Mouse (Mus musculus) midbrain, embryonic 16.5 days (tissue): ENCODE measurements around the gene Atg2a. TPM values are rescaled to one million over a fixed set of nuclear protein-coding genes. Genes with fewer than 3 reads are reported as not detected.

Source experiments
- ATAC-seq: fragments of 200-750 bp; cut with Nextera tagmentation; 2 replicates; pipeline ENCODE4 v1.8.0; 2017; ENCODE audit warnings: moderate TSS enrichment
- H3K27ac ChIP-seq: fragments of 300-500 bp; sonication (generic); 2 replicates; pipeline ENCODE4 v1.5.1; 2014; ENCODE audit warnings: mild to moderate bottlenecking, low read length, mixed read lengths
- H3K27me3 ChIP-seq: fragments of 300-500 bp; sonication (generic); 2 replicates; pipeline ENCODE4 v1.6.1; 2014; ENCODE audit warnings: low read depth, low read length, mixed read lengths; ENCODE audit not compliant: control insufficient read depth, insufficient read depth
- H3K36me3 ChIP-seq: fragments of 300-500 bp; sonication (generic); 2 replicates; pipeline ENCODE4 v1.6.1; 2014; ENCODE audit warnings: mild to moderate bottlenecking, low read length, moderate library complexity, mixed read lengths; ENCODE audit not compliant: control insufficient read depth, insufficient read depth
- H3K4me1 ChIP-seq: fragments of 300-500 bp; sonication (generic); 2 replicates; pipeline ENCODE4 v1.6.1; 2014; ENCODE audit warnings: mild to moderate bottlenecking, low read length, mixed read lengths; ENCODE audit not compliant: control insufficient read depth, insufficient read depth
- H3K4me2 ChIP-seq: fragments of 300-500 bp; sonication (generic); 2 replicates; pipeline ENCODE4 v1.6.1; 2014; ENCODE audit warnings: mild to moderate bottlenecking, low read length, mixed read lengths
- H3K4me3 ChIP-seq: fragments of 300-500 bp; sonication (generic); 2 replicates; pipeline ENCODE4 v1.5.1; 2014; ENCODE audit warnings: low read depth, mild to moderate bottlenecking, low read length, moderate library complexity, mixed read lengths
- H3K9ac ChIP-seq: fragments of 300-500 bp; sonication (generic); 2 replicates; pipeline ENCODE4 v1.6.1; 2014; ENCODE audit warnings: low read depth, low read length, mixed read lengths
- H3K9me3 ChIP-seq: fragments of 300-500 bp; sonication (generic); replicated peaks from 2 replicates; pipeline ENCODE4 v1.6.1; 2014; ENCODE audit warnings: mild to moderate bottlenecking, low read length, mixed read lengths; ENCODE audit not compliant: control insufficient read depth, poor library complexity, severe bottlenecking
- WGBS: fragments of 180-500 bp; shearing (Covaris S2); extraction: QIAGEN DNeasy Blood & Tissue Kit; methylation state at CpG from one replicate; pipeline ENCODE4 v1.1.7; 2014; 5-methylcytosine and 5-hydroxymethylcytosine counted together
- polyA plus RNA-seq: library from polyadenylated mRNA; unstranded; fragments of >200 nt; fragmentation: Nextera tagmentation; extraction: Ambion mirVana; gene quantifications from 2 replicates; pipeline ENCODE4 v1.2.1, GENCODE M21; 2015

Gene Atg2a
- 12.9 and 15.5 TPM in 2 replicates for polyA plus RNA-seq

GRCm38 (mm10) chr19:6241274-6242107, at the start of gene Atg2a:
Gene Atg2a, plus strand, starts transcription at chr19:6241668.
- Histone ChIP-seq H3K4me3 (peak within 1 kb of the TSS; percentile 89), H3K4me1 (peaks cover 14% of the 10 kb centered on the region), H3K36me3 (peaks cover 4% of the 10 kb centered on the region), H3K27ac (peak within 1 kb of the TSS; percentile 76), H3K9me3 (no peaks in the 10 kb centered on the region), H3K27me3 (no peaks in the 10 kb centered on the region), H3K4me2 (peak within 1 kb of the TSS; percentile 98), H3K9ac (peak within 1 kb of the TSS; percentile 95)
- WGBS, result under 1% methylated on average over 55 of the region's 55 CpGs
- ATAC-seq, result peak; percentile 94

GRCm38 (mm10) chr19:6204265-6204664, 37.2 kb upstream of the Atg2a start:
- H3K9me3 ChIP-seq, result no peaks in the 10 kb centered on the region
- H3K4me2 ChIP-seq, result no peak overlapping the region
- WGBS, result 88% methylated on average over 2 of the region's 2 CpGs
- no peak overlapping the region for H3K27ac ChIP-seq
- H3K9ac ChIP-seq, result no peak overlapping the region
- ATAC-seq, result no peak
- H3K4me3 ChIP-seq, result no peak overlapping the region
- no peaks in the 10 kb centered on the region for H3K4me1 ChIP-seq
- H3K27me3 ChIP-seq, result no peaks in the 10 kb centered on the region
- H3K36me3 ChIP-seq, result no peaks in the 10 kb centered on the region

- no peaks in the 10 kb centered on the region for H3K36me3 ChIP-seq
- no peak overlapping the region for H3K9ac ChIP-seq
- no peak overlapping the region for H3K4me3 ChIP-seq
- no peak for ATAC-seq
- H3K27ac ChIP-seq, result no peak overlapping the region
- no peaks in the 10 kb centered on the region for H3K4me1 ChIP-seq
- 78% methylated on average over 5 of the region's 5 CpGs for WGBS
- no peak overlapping the region for H3K4me2 ChIP-seq
- H3K9me3 ChIP-seq, result no peaks in the 10 kb centered on the region
- H3K27me3 ChIP-seq, result no peaks in the 10 kb centered on the region
These were observed 34.8 kb upstream of the Atg2a start for GRCm38 (mm10) chr19:6206716-6207115.

GRCm38 (mm10) chr19:6216046-6216705, 25.3 kb upstream of the Atg2a start:
- WGBS, result 82% methylated on average over 6 of the region's 6 CpGs
- no peak overlapping the region for H3K4me3 ChIP-seq
- no peaks in the 10 kb centered on the region for H3K4me1 ChIP-seq
- H3K9ac ChIP-seq, result no peak overlapping the region
- H3K36me3 ChIP-seq, result no peaks in the 10 kb centered on the region
- no peak overlapping the region for H3K4me2 ChIP-seq
- H3K27ac ChIP-seq, result no peak overlapping the region
- ATAC-seq, result no peak
- no peaks in the 10 kb centered on the region for H3K9me3 ChIP-seq
- H3K27me3 ChIP-seq, result no peaks in the 10 kb centered on the region

GRCm38 (mm10) chr19:6218606-6219005, 22.9 kb upstream of the Atg2a start:
- H3K4me2 ChIP-seq, result no peak overlapping the region
- WGBS, result 63% methylated on average over 6 of the region's 6 CpGs
- no peaks in the 10 kb centered on the region for H3K36me3 ChIP-seq
- ATAC-seq, result no peak
- H3K9me3 ChIP-seq, result no peaks in the 10 kb centered on the region
- no peaks in the 10 kb centered on the region for H3K27me3 ChIP-seq
- no peak overlapping the region for H3K27ac ChIP-seq
- H3K4me1 ChIP-seq, result no peaks in the 10 kb centered on the region
- H3K4me3 ChIP-seq, result no peak overlapping the region
- no peak overlapping the region for H3K9ac ChIP-seq

- Histone ChIP-seq H3K27me3 (no peaks in the 10 kb centered on the region), H3K4me3 (no peak within 1 kb of the TSS), H3K9ac (no peak within 1 kb of the TSS), H3K27ac (no peak within 1 kb of the TSS), H3K4me1 (no peaks in the 10 kb centered on the region), H3K4me2 (no peak within 1 kb of the TSS), H3K9me3 (no peaks in the 10 kb centered on the region), H3K36me3 (peaks cover 18% of the 10 kb centered on the region)
- WGBS, result 34% methylated on average over 2 of the region's 2 CpGs
- no peak for ATAC-seq
These were observed 15.3 kb upstream of the Atg2a start, which contains the start of gene Gpha2 for GRCm38 (mm10) chr19:6226135-6226534. Gene Gpha2, plus strand, starts transcription at chr19:6226380.

GRCm38 (mm10) chr19:6226763-6227162, 14.7 kb upstream of the Atg2a start:
- Histone ChIP-seq H3K4me2 (no peak overlapping the region), H3K9me3 (no peaks in the 10 kb centered on the region), H3K27ac (no peak overlapping the region), H3K4me3 (no peak overlapping the region), H3K36me3 (peaks cover 18% of the 10 kb centered on the region), H3K4me1 (no peaks in the 10 kb centered on the region), H3K9ac (no peak overlapping the region), H3K27me3 (no peaks in the 10 kb centered on the region)
- 88% methylated on average over 14 of the region's 14 CpGs for WGBS
- no peak for ATAC-seq

- no peaks in the 10 kb centered on the region for H3K27me3 ChIP-seq
- no peak overlapping the region for H3K9ac ChIP-seq
- peaks cover 26% of the 10 kb centered on the region for H3K36me3 ChIP-seq
- H3K27ac ChIP-seq, result no peak overlapping the region
- no peak for ATAC-seq
- H3K4me2 ChIP-seq, result no peak overlapping the region
- no peaks in the 10 kb centered on the region for H3K9me3 ChIP-seq
- H3K4me1 ChIP-seq, result no peaks in the 10 kb centered on the region
- 79% methylated on average over 4 of the region's 4 CpGs for WGBS
- H3K4me3 ChIP-seq, result no peak overlapping the region
These were observed 13.6 kb upstream of the Atg2a start for GRCm38 (mm10) chr19:6227864-6228263.

- Histone ChIP-seq H3K27me3 (no peaks in the 10 kb centered on the region), H3K36me3 (peaks cover 26% of the 10 kb centered on the region), H3K9me3 (no peaks in the 10 kb centered on the region), H3K27ac (no peak overlapping the region), H3K4me1 (peaks cover 13% of the 10 kb centered on the region), H3K9ac (no peak overlapping the region), H3K4me3 (no peak overlapping the region), H3K4me2 (no peak overlapping the region)
- 91% methylated on average over 4 of the region's 4 CpGs for WGBS
- ATAC-seq, result no peak
These were observed 11.1 kb upstream of the Atg2a start for GRCm38 (mm10) chr19:6230411-6230810.
